Mouse (Mus musculus) hindbrain, embryonic 14.5 days (tissue): ENCODE results near the gene Nrcam. TPM values are rescaled to one million over a fixed set of nuclear protein-coding genes. Genes with fewer than 3 reads are reported as not detected.
A peak's percentile ranks its signal among the peaks of the same experiment; 100 is the strongest.

Experiments used
- ATAC-seq: fragments of 200-750 bp; cut with Nextera tagmentation; 2 replicates; pipeline ENCODE4 v1.8.0; 2017; ENCODE audit warnings: moderate number of reproducible peaks, mild to moderate bottlenecking, moderate TSS enrichment, moderate library complexity; ENCODE audit not compliant: low FRiP score
- DNase-seq: peaks from one replicate; pipeline ENCODE4 v3.0.0-alpha.2; 2015; ENCODE audit warnings: low spot score
- H3K27ac ChIP-seq: fragments of 300-500 bp; sonication (generic); 2 replicates; pipeline ENCODE4 v1.5.1; 2014; ENCODE audit warnings: mild to moderate bottlenecking, moderate library complexity
- H3K27me3 ChIP-seq: fragments of 300-500 bp; sonication (generic); 2 replicates; pipeline ENCODE4 v1.6.1; 2014; ENCODE audit warnings: mild to moderate bottlenecking, low read length, mixed read lengths; ENCODE audit not compliant: control insufficient read depth, insufficient read depth
- H3K36me3 ChIP-seq: fragments of 300-500 bp; sonication (generic); replicated peaks from 2 replicates; pipeline ENCODE4 v1.6.1; 2014; ENCODE audit not compliant: control insufficient read depth, insufficient read depth
- H3K4me1 ChIP-seq: fragments of 300-500 bp; sonication (generic); replicated peaks from 2 replicates; pipeline ENCODE4 v1.6.1; 2014; ENCODE audit warnings: antibody characterized with exemption, low read length, mixed read lengths; ENCODE audit not compliant: control insufficient read depth, insufficient read depth
- H3K4me2 ChIP-seq: fragments of 300-500 bp; sonication (generic); replicated peaks from 2 replicates; pipeline ENCODE4 v1.6.1; 2014; ENCODE audit warnings: mild to moderate bottlenecking, moderate library complexity
- H3K4me3 ChIP-seq: fragments of 300-500 bp; sonication (generic); replicated peaks from 2 replicates; pipeline ENCODE4 v1.5.1; 2014; ENCODE audit warnings: mild to moderate bottlenecking, low read length
- H3K9ac ChIP-seq: fragments of 300-500 bp; sonication (generic); 2 replicates; pipeline ENCODE4 v1.6.1; 2014
- H3K9me3 ChIP-seq: fragments of 300-500 bp; sonication (generic); 2 replicates; pipeline ENCODE4 v1.6.1; 2016; ENCODE audit warnings: low read length; ENCODE audit not compliant: control insufficient read depth
- WGBS: fragments of 180-500 bp; shearing (Covaris S2); extraction: QIAGEN DNeasy Blood & Tissue Kit; methylation state at CpG from one replicate; pipeline ENCODE4 v1.1.7; 2014; 5-methylcytosine and 5-hydroxymethylcytosine counted together
- polyA plus RNA-seq: library from polyadenylated mRNA; unstranded; fragments of >200 nt; fragmentation: Nextera tagmentation; extraction: Ambion mirVana; gene quantifications from 2 replicates; pipeline ENCODE4 v1.2.1, GENCODE M21; 2014

Gene Nrcam
- polyA plus RNA-seq, 1 experiment from 2014 or later = 155 TPM

DNA sequence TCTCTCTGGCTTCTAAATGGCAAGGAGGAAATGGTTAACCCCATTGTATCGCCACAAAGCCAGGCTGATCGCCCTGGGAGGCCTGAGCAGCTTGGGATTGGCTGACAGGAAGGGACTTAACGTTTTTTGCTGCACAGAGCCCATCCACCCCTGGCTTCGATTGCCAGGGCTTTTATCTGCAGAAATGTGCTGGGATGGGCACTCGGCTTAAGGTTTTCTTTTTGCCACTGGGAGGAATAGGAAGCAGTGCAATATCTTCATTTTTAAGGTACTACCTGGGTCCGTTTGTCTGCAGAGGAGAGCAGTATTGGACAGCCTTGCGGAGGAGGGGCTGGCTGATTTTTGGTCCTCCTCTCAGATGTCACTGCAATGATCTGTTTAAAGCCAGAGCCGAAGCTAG, 110.2 kb downstream of the Nrcam start:
- peak overlapping the region; percentile 56 for H3K9ac ChIP-seq
- no peaks in the 10 kb centered on the region for H3K27me3 ChIP-seq
- H3K4me2 ChIP-seq = peak overlapping the region; percentile 46
- DNase-seq = no peak
- peak overlapping the region; percentile 12 for H3K4me3 ChIP-seq
- H3K36me3 ChIP-seq = no peaks in the 10 kb centered on the region; the same call in 1 of the 2 replicates
- H3K4me1 ChIP-seq = peaks cover 44% of the 10 kb centered on the region
- peak; percentile 39; the same call in 1 of the 2 replicates for ATAC-seq
- 3% methylated on average over 8 of the region's 8 CpGs for WGBS
- no peaks in the 10 kb centered on the region for H3K9me3 ChIP-seq
- H3K27ac ChIP-seq = peak overlapping the region; percentile 76

DNA sequence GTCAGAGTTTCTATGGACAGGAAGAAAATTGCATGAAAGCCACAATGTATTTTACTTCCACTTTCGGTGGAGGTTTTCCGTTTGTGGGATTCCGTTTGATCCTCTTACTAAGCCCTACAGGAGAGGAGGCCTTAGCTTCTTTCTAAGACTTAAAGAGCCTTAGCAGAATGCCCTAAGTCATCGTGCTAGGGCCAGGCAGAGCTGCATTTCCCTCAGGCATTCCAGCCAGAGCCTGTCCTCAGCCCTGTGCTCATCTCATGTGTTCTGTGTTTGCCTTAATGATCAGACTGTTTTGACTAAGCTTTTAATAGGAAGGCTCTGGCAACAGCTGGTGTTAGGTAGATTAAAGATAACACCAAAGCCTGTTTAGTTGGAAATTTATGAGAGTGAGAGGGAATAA, 111.5 kb downstream of the Nrcam start:
- peak overlapping the region; percentile 12; the same call in 1 of the 2 replicates for H3K4me3 ChIP-seq
- H3K4me1 ChIP-seq = peaks cover 44% of the 10 kb centered on the region
- ATAC-seq = no peak
- H3K4me2 ChIP-seq = peak overlapping the region; percentile 46
- H3K36me3 ChIP-seq = no peaks in the 10 kb centered on the region; the same call in 1 of the 2 replicates
- no peak for DNase-seq
- H3K27me3 ChIP-seq = no peaks in the 10 kb centered on the region
- 35% methylated on average over 4 of the region's 4 CpGs for WGBS
- H3K27ac ChIP-seq = no peak overlapping the region; the same call in 1 of the 2 replicates
- H3K9ac ChIP-seq = 0 out of 2 replicates have a peak overlapping the region, but pooled peaks have one; percentile 56
- no peaks in the 10 kb centered on the region for H3K9me3 ChIP-seq

DNA sequence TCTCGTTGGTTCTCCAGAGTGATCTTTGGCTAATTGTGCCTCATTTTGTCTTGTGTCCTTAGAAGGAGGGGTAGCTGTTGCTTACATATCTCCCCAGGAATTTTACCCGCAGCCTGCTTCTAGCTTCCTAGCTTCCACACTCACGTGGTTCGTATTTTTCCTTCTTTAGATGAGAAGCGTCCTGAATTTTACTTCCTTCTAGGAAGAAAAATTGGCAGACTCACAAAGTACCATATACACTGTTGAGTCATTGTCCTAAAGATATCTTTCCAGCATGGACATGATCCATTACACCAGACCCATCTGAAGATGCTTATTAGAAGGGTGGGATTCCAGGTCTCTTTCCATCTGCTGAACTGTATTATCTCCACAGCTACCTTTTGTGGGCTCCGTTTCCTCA, 122.2 kb downstream of the Nrcam start:
- Histone ChIP-seq H3K36me3 (no peaks in the 10 kb centered on the region), H3K9me3 (no peaks in the 10 kb centered on the region), H3K4me3 (no peak overlapping the region), H3K9ac (no peak overlapping the region), H3K27me3 (no peaks in the 10 kb centered on the region), H3K4me2 (no peak overlapping the region), H3K4me1 (no peaks in the 10 kb centered on the region), H3K27ac (no peak overlapping the region)
- 73% methylated on average over 6 of the region's 6 CpGs for WGBS
- ATAC-seq (no peak), DNase-seq (no peak)

DNA sequence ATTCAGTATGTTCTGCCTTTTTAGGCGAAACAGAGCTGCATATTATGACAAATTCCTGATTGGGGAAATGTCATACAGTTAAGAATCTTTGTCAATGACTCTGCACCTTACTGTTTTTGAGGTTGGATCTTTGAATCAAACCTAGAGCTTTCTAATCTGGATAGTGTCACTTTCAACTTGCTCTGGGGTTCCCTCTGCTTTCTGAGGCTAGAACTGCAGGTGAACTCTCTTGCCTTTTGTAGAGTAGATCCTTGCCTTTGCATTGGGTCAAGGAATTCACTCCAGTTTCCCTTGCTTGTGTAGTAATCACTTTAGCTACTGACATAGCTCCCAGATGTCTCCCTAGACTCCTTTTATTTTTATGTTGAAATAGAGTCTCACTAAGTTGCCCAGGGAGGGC, 123.1 kb downstream of the Nrcam start:
- no peak for ATAC-seq
- no peaks in the 10 kb centered on the region for H3K4me1 ChIP-seq
- 74% methylated on average over 1 of the region's 1 CpGs for WGBS
- no peak overlapping the region for H3K4me2 ChIP-seq
- H3K4me3 ChIP-seq = no peak overlapping the region
- H3K27me3 ChIP-seq = no peaks in the 10 kb centered on the region
- no peaks in the 10 kb centered on the region for H3K9me3 ChIP-seq
- no peak for DNase-seq
- H3K36me3 ChIP-seq = no peaks in the 10 kb centered on the region
- H3K9ac ChIP-seq = no peak overlapping the region
- no peak overlapping the region for H3K27ac ChIP-seq

DNA sequence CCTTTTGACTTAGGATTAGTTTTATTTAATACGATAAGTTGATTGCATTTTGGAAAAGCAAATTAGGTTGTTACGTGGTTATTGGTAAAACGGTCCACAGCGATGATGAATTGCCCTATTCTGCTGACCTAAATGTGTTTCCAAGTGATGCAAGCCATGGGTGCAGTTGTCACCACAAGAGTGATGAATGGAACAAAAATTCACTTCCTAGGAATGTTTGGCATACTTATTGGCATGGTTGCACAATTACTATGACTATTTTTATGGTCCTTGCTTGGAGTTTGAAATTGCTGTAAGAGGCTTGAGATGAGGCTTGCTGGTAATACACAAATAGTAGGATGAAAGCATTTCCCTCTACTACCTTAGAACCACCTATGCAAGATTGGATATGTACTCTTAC, 125.1 kb downstream of the Nrcam start:
- Histone ChIP-seq H3K36me3 (no peaks in the 10 kb centered on the region), H3K4me2 (no peak overlapping the region), H3K9ac (no peak overlapping the region), H3K4me3 (no peak overlapping the region), H3K27me3 (no peaks in the 10 kb centered on the region), H3K4me1 (peaks cover 4% of the 10 kb centered on the region; the same call in 1 of the 2 replicates), H3K9me3 (no peaks in the 10 kb centered on the region), H3K27ac (no peak overlapping the region)
- no peak for DNase-seq
- no peak for ATAC-seq
- 74% methylated on average over 4 of the region's 4 CpGs for WGBS

DNA sequence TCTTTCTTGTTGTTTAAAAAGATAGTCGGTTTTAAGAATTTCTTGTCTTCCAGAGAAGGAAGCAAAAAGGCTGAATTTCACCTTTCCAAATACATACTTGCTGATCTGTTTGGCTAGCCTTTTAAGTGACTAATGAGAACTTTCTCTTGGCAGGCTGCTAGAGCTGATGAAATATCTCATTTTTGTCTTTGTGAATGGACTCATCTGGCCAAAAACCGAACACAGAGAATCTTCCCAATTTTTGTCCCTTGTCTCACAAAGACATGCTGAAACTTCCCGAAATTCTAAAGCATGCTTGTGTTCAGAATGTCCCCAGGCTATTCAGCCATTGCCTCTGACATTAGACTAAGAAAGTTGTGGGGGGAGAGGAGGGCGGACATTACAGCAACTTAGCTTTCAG, 129.3 kb downstream of the Nrcam start:
- no peaks in the 10 kb centered on the region for H3K9me3 ChIP-seq
- no peak for DNase-seq
- no peaks in the 10 kb centered on the region for H3K36me3 ChIP-seq
- H3K4me3 ChIP-seq = no peak overlapping the region
- no peak overlapping the region for H3K27ac ChIP-seq
- H3K4me1 ChIP-seq = peaks cover 21% of the 10 kb centered on the region; the same call in 1 of the 2 replicates
- ATAC-seq = no peak
- 80% methylated on average over 4 of the region's 4 CpGs for WGBS
- no peaks in the 10 kb centered on the region for H3K27me3 ChIP-seq
- H3K9ac ChIP-seq = no peak overlapping the region
- H3K4me2 ChIP-seq = no peak overlapping the region

DNA sequence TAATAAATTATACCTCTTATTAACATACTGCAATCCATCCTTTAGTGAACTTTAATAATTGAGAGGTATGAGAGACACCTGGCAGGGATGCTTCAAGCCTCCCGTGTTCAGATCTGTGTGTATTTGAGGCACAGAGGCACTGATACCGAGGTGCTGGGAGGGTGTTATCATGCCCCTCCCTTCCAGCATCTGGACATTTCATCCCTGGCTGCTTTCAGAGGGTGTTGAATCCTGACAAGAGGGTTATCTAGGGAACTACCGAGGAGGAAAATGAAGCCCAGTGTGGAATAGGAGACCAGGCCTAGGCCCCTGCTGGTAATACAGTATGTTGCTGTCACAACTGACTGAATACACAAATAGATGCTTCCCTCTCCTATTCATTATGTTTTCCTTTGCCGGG, 133.8 kb downstream of the Nrcam start:
- peak overlapping the region; percentile 81 for H3K27ac ChIP-seq
- H3K4me1 ChIP-seq = peaks cover 24% of the 10 kb centered on the region; the same call in 1 of the 2 replicates
- no peaks in the 10 kb centered on the region for H3K36me3 ChIP-seq
- H3K27me3 ChIP-seq = no peaks in the 10 kb centered on the region
- 20% methylated on average over 4 of the region's 4 CpGs for whole genome bisulfite sequencing
- H3K9ac ChIP-seq = peak overlapping the region; percentile 20; the same call in 1 of the 2 replicates
- no peaks in the 10 kb centered on the region for H3K9me3 ChIP-seq
- H3K4me3 ChIP-seq = no peak overlapping the region
- H3K4me2 ChIP-seq = peak overlapping the region; percentile 26; the same call in 1 of the 2 replicates
- ATAC-seq = peak; percentile 89
- DNase-seq = no peak

DNA sequence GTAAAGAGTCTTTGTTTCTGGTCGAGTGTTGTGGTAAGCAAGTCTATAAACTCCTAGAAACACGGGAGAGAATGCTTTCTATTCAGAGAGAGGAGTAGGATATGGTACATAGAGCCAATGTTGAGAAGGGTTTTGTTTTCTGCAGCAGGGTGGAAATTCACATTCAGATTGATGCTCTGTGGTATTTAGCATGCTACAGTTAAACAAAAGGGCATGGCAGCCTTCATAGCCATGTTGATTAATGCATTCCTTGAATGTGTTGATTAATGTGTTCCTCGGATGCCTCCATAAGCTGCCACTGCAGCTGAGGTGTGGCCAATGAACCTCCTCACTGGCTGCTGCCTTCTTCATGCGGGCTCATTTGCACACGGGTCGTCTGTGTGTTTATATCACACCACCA, 134.3 kb downstream of the Nrcam start:
- H3K9me3 ChIP-seq = no peaks in the 10 kb centered on the region
- peaks cover 21% of the 10 kb centered on the region; the same call in 1 of the 2 replicates for H3K4me1 ChIP-seq
- no peaks in the 10 kb centered on the region for H3K27me3 ChIP-seq
- peak overlapping the region; percentile 81 for H3K27ac ChIP-seq
- DNase-seq (peak; percentile 53), ATAC-seq (peak; percentile 76)
- H3K9ac ChIP-seq = no peak overlapping the region
- H3K4me2 ChIP-seq = peak overlapping the region; percentile 26; the same call in 1 of the 2 replicates
- no peak overlapping the region for H3K4me3 ChIP-seq
- WGBS = 17% methylated on average over 6 of the region's 6 CpGs
- no peaks in the 10 kb centered on the region for H3K36me3 ChIP-seq

DNA sequence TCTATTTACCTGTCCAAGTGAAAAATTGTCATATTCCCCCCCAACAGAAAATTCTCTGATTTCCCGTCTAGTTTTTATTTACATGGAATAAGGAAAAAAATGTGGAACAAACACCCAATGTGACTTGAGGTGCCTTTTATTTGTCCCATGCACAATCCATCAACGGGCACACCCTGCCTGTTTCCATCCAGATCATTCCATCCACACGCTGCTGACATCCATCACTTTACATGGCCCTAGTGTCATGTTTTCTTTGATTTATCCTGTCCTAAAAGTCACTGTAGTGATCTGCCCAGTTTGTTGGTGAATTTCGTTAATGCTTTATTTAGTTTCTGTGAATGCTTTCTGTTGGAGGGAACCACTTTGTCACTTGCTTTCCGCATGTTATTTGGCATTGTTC, 142.4 kb downstream of the Nrcam start:
- Histone ChIP-seq H3K27me3 (no peaks in the 10 kb centered on the region), H3K36me3 (no peaks in the 10 kb centered on the region), H3K9me3 (no peaks in the 10 kb centered on the region), H3K27ac (no peak overlapping the region), H3K9ac (no peak overlapping the region), H3K4me3 (no peak overlapping the region), H3K4me1 (0 out of 2 replicates have a peak, but pooled peaks cover 4% of the 10 kb centered on the region), H3K4me2 (no peak overlapping the region)
- ATAC-seq = no peak
- DNase-seq = no peak
- WGBS = 48% methylated on average over 5 of the region's 5 CpGs

DNA sequence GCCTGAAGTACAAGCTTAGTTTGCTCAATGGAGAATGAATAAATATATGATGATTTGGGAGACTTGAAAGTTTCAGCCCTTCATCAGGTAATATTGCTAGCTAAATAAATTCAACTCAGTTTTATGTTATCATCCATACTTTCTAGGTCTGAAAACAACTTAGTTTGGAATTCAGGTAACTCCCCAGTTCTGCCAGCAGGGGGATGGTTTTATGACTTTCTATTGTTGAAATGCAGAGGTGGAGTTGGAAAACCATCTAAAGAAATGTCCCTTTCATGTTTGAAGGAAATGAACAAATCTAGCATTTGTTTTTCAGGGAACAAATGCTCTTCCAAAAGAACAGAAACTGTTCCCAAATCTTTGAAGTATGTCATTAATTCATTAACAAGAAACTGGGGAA, 146.7 kb downstream of the Nrcam start:
- no peak overlapping the region for H3K4me3 ChIP-seq
- peaks cover 8% of the 10 kb centered on the region for H3K4me1 ChIP-seq
- no peak overlapping the region for H3K9ac ChIP-seq
- H3K36me3 ChIP-seq = no peaks in the 10 kb centered on the region
- H3K4me2 ChIP-seq = no peak overlapping the region
- no peaks in the 10 kb centered on the region for H3K27me3 ChIP-seq
- H3K27ac ChIP-seq = no peak overlapping the region
- no peak for DNase-seq
- ATAC-seq = no peak
- no peaks in the 10 kb centered on the region for H3K9me3 ChIP-seq
